Mouse (Mus musculus): ENCODE data around the gene Gatad2a. TPM values are rescaled to one million over a fixed set of nuclear protein-coding genes. Genes with fewer than 3 reads are reported as not detected.

Gatad2a gene
- polyA plus RNA-seq, 1 experiment from 2014 or later = 92.4 TPM

GRCm38 (mm10) chr8:69938245-69938982 lies 57.8 kb downstream of the Gatad2a start:
- H3K27me3 ChIP-seq (ENCODE audit: insufficient read depth, low read length) = no peaks in the 10 kb centered on the region
- no peak for TF ChIP-seq CTCF (IDR thresholded peaks at IDR 0.05; ENCODE audit: low read depth)

GRCm38 (mm10) chr8:69937466-69937865 lies 58.7 kb downstream of the Gatad2a start:
- Histone ChIP-seq H3K4me2 (no peak overlapping the region), H3K4me3 (ENCODE audit: low read depth, low read length) (no peak overlapping the region), H3K27me3 (ENCODE audit: insufficient read depth, low read length) (no peaks in the 10 kb centered on the region), H3K27ac (ENCODE audit: low read depth) (peak overlapping the region; percentile 27; the same call in 1 of the 2 replicates), H3K4me1 (ENCODE audit: insufficient read depth) (peaks cover 18% of the 10 kb centered on the region), H3K36me3 (ENCODE audit: insufficient read depth) (peaks cover 24% of the 10 kb centered on the region), H3K9me3 (ENCODE audit: low read depth, low read length) (no peaks in the 10 kb centered on the region), H3K9ac (no peak overlapping the region)
- ATAC-seq (ENCODE audit: insufficient read depth) (no peak), DNase-seq (no peak)
- TF ChIP-seq CTCF (IDR thresholded peaks at IDR 0.05; ENCODE audit: low read depth) = no peak
- 74% methylated on average over 3 of the region's 3 CpGs for WGBS

More at GRCm38 (mm10) chr8:69938245-69938982, 57.8 kb downstream of the Gatad2a start:
- H3K9me3 ChIP-seq (ENCODE audit: low read depth, low read length) = no peaks in the 10 kb centered on the region
- no peak overlapping the region for H3K9ac ChIP-seq
- no peak overlapping the region for H3K4me3 ChIP-seq (ENCODE audit: low read depth, low read length)
- no peak overlapping the region for H3K4me2 ChIP-seq
- ATAC-seq (ENCODE audit: insufficient read depth) (no peak), DNase-seq (no peak)
- peaks cover 18% of the 10 kb centered on the region for H3K4me1 ChIP-seq (ENCODE audit: insufficient read depth)
- H3K27ac ChIP-seq (ENCODE audit: low read depth) = no peak overlapping the region; the same call in 1 of the 2 replicates
- 75% methylated on average over 6 of the region's 6 CpGs for WGBS
- peaks cover 26% of the 10 kb centered on the region for H3K36me3 ChIP-seq (ENCODE audit: insufficient read depth)

GRCm38 (mm10) chr8:69936050-69936794 lies 60.0 kb downstream of the Gatad2a start:
- H3K27me3 ChIP-seq (ENCODE audit: insufficient read depth, low read length) = no peaks in the 10 kb centered on the region
- H3K27ac ChIP-seq (ENCODE audit: low read depth) = peak overlapping the region; percentile 86
- H3K4me1 ChIP-seq (ENCODE audit: insufficient read depth) = peaks cover 18% of the 10 kb centered on the region
- peaks cover 24% of the 10 kb centered on the region for H3K36me3 ChIP-seq (ENCODE audit: insufficient read depth)
- 44% methylated on average over 7 of the region's 7 CpGs for WGBS
- H3K4me2 ChIP-seq = no peak overlapping the region
- DNase-seq (peak; percentile 91), ATAC-seq (ENCODE audit: insufficient read depth) (peak; percentile 93)
- no peak for TF ChIP-seq CTCF (IDR thresholded peaks at IDR 0.05; ENCODE audit: low read depth)
- no peaks in the 10 kb centered on the region for H3K9me3 ChIP-seq (ENCODE audit: low read depth, low read length)
- H3K4me3 ChIP-seq (ENCODE audit: low read depth, low read length) = no peak overlapping the region
- peak overlapping the region; percentile 17; the same call in 1 of the 2 replicates for H3K9ac ChIP-seq

- no peak overlapping the region for H3K9ac ChIP-seq
- no peak for TF ChIP-seq CTCF (IDR thresholded peaks at IDR 0.05; ENCODE audit: low read depth)
- WGBS = 83% methylated on average over 3 of the region's 3 CpGs
- no peak for DNase-seq
- H3K4me1 ChIP-seq (ENCODE audit: insufficient read depth) = peaks cover 18% of the 10 kb centered on the region
- H3K36me3 ChIP-seq (ENCODE audit: insufficient read depth) = peaks cover 24% of the 10 kb centered on the region
- H3K4me3 ChIP-seq (ENCODE audit: low read depth, low read length) = no peak overlapping the region
- H3K4me2 ChIP-seq = no peak overlapping the region
- H3K27ac ChIP-seq (ENCODE audit: low read depth) = peak overlapping the region; percentile 86; the same call in 1 of the 2 replicates
- no peaks in the 10 kb centered on the region for H3K9me3 ChIP-seq (ENCODE audit: low read depth, low read length)
- H3K27me3 ChIP-seq (ENCODE audit: insufficient read depth, low read length) = no peaks in the 10 kb centered on the region
- no peak for ATAC-seq (ENCODE audit: insufficient read depth)
These were observed 60.8 kb downstream of the Gatad2a start for GRCm38 (mm10) chr8:69935431-69935830.

GRCm38 (mm10) chr8:69934582-69934981 lies 61.6 kb downstream of the Gatad2a start:
- no peak for TF ChIP-seq CTCF (IDR thresholded peaks at IDR 0.05; ENCODE audit: low read depth)
- Histone ChIP-seq H3K9me3 (ENCODE audit: low read depth, low read length) (no peaks in the 10 kb centered on the region), H3K9ac (no peak overlapping the region), H3K27ac (ENCODE audit: low read depth) (no peak overlapping the region), H3K4me2 (no peak overlapping the region), H3K4me1 (ENCODE audit: insufficient read depth) (peaks cover 15% of the 10 kb centered on the region), H3K4me3 (ENCODE audit: low read depth, low read length) (no peak overlapping the region), H3K36me3 (ENCODE audit: insufficient read depth) (peaks cover 24% of the 10 kb centered on the region), H3K27me3 (ENCODE audit: insufficient read depth, low read length) (no peaks in the 10 kb centered on the region)
- no peak for ATAC-seq (ENCODE audit: insufficient read depth)
- DNase-seq = no peak
- 74% methylated on average over 5 of the region's 5 CpGs for WGBS

- no peak for DNase-seq
- no peak for ATAC-seq (ENCODE audit: insufficient read depth)
- H3K4me1 ChIP-seq (ENCODE audit: insufficient read depth) = peaks cover 12% of the 10 kb centered on the region
- H3K27me3 ChIP-seq (ENCODE audit: insufficient read depth, low read length) = no peaks in the 10 kb centered on the region
- H3K4me3 ChIP-seq (ENCODE audit: low read depth, low read length) = no peak overlapping the region
- no peak overlapping the region for H3K27ac ChIP-seq (ENCODE audit: low read depth)
- H3K4me2 ChIP-seq = no peak overlapping the region
- H3K9ac ChIP-seq = no peak overlapping the region
- WGBS = 66% methylated on average over 2 of the region's 2 CpGs
- H3K36me3 ChIP-seq (ENCODE audit: insufficient read depth) = peaks cover 24% of the 10 kb centered on the region
- H3K9me3 ChIP-seq (ENCODE audit: low read depth, low read length) = no peaks in the 10 kb centered on the region
- TF ChIP-seq CTCF (IDR thresholded peaks at IDR 0.05; ENCODE audit: low read depth) = no peak
These were observed 62.4 kb downstream of the Gatad2a start for GRCm38 (mm10) chr8:69933811-69934210.

- no peak overlapping the region for H3K4me2 ChIP-seq
- DNase-seq (no peak), ATAC-seq (ENCODE audit: insufficient read depth) (no peak)
- no peak overlapping the region for H3K4me3 ChIP-seq (ENCODE audit: low read depth, low read length)
- no peak for TF ChIP-seq CTCF (IDR thresholded peaks at IDR 0.05; ENCODE audit: low read depth)
- no peaks in the 10 kb centered on the region for H3K9me3 ChIP-seq (ENCODE audit: low read depth, low read length)
- H3K36me3 ChIP-seq (ENCODE audit: insufficient read depth) = peaks cover 8% of the 10 kb centered on the region; the same call in 1 of the 2 replicates
- H3K27me3 ChIP-seq (ENCODE audit: insufficient read depth, low read length) = no peaks in the 10 kb centered on the region
- no peaks in the 10 kb centered on the region for H3K4me1 ChIP-seq (ENCODE audit: insufficient read depth)
- H3K27ac ChIP-seq (ENCODE audit: low read depth) = no peak overlapping the region
- no peak overlapping the region for H3K9ac ChIP-seq
These were observed 69.3 kb downstream of the Gatad2a start for GRCm38 (mm10) chr8:69926901-69927300.

All from lung, embryonic 14.5 days (tissue).